Mouse (Mus musculus) forebrain, embryonic 15.5 days (tissue): ENCODE data around the gene Usp38. TPM values are rescaled to one million over a fixed set of nuclear protein-coding genes. Genes with fewer than 3 reads are reported as not detected.
"Not testable (repeated sequence)": the region's sequence is repeated elsewhere in the genome, so short reads cannot be mapped to it uniquely, and the experiment has no call there.

Source experiments
- ATAC-seq: fragments of 200-750 bp; cut with Nextera tagmentation; replicated peaks from 2 replicates; pipeline ENCODE4 v1.8.0; 2017; ENCODE audit warnings: mild to moderate bottlenecking, moderate TSS enrichment, moderate library complexity
- H3K27ac ChIP-seq: fragments of 300-500 bp; sonication (generic); replicated peaks from 2 replicates; pipeline ENCODE4 v1.5.1; 2015; ENCODE audit warnings: mild to moderate bottlenecking, inconsistent platforms
- H3K27me3 ChIP-seq: fragments of 300-500 bp; sonication (generic); 2 replicates; pipeline ENCODE4 v1.6.1; 2015; ENCODE audit warnings: inconsistent platforms
- H3K36me3 ChIP-seq: fragments of 300-500 bp; sonication (generic); 2 replicates; pipeline ENCODE4 v1.6.1; 2015; ENCODE audit warnings: mild to moderate bottlenecking, inconsistent platforms
- H3K4me1 ChIP-seq: fragments of 300-500 bp; sonication (generic); 2 replicates; pipeline ENCODE4 v1.6.1; 2015; ENCODE audit warnings: inconsistent platforms
- H3K4me2 ChIP-seq: fragments of 300-500 bp; sonication (generic); replicated peaks from 2 replicates; pipeline ENCODE4 v1.6.1; 2015; ENCODE audit warnings: mild to moderate bottlenecking, inconsistent platforms
- H3K4me3 ChIP-seq: fragments of 300-500 bp; sonication (generic); 2 replicates; pipeline ENCODE4 v1.5.1; 2015; ENCODE audit warnings: mild to moderate bottlenecking, inconsistent platforms
- H3K9ac ChIP-seq: fragments of 300-500 bp; sonication (generic); replicated peaks from 2 replicates; pipeline ENCODE4 v1.6.1; 2015; ENCODE audit warnings: mild to moderate bottlenecking, inconsistent platforms
- H3K9me3 ChIP-seq: fragments of 300-500 bp; sonication (generic); 2 replicates; pipeline ENCODE4 v1.6.1; 2016; ENCODE audit warnings: inconsistent platforms
- WGBS: fragments of 180-500 bp; shearing (Covaris S2); methylation state at CpG from one replicate; pipeline ENCODE4 v1.1.7; 2015; ENCODE audit warnings: mixed read lengths; 5-methylcytosine and 5-hydroxymethylcytosine counted together
- polyA plus RNA-seq: library from polyadenylated mRNA; unstranded; fragments of >200 nt; fragmentation: Nextera tagmentation; extraction: Ambion mirVana; gene quantifications from 2 replicates; pipeline ENCODE4 v1.2.1, GENCODE M21; 2015

Usp38 gene
- 21.7 and 23.1 TPM in 2 replicates for polyA plus RNA-seq

GRCm38 (mm10) chr8:81014789-81015699 is at the start of gene Usp38:
Usp38 (minus strand) TSS chr8:81014928.
- WGBS, result 3% methylated on average over 56 of the region's 57 CpGs
- Histone ChIP-seq H3K9ac (peak within 1 kb of the TSS; percentile 70), H3K4me1 (peaks cover 42% of the 10 kb centered on the region), H3K9me3 (no peaks in the 10 kb centered on the region), H3K4me3 (peak within 1 kb of the TSS; percentile 70), H3K36me3 (peaks cover 2% of the 10 kb centered on the region; the same call in 1 of the 2 replicates), H3K4me2 (peak within 1 kb of the TSS; percentile 88), H3K27me3 (no peaks in the 10 kb centered on the region), H3K27ac (peak within 1 kb of the TSS; percentile 88)
- peak; percentile 99 for ATAC-seq

- Histone ChIP-seq H3K36me3 (no peaks in the 10 kb centered on the region), H3K9ac (no peak overlapping the region), H3K9me3 (no peaks in the 10 kb centered on the region), H3K4me2 (no peak overlapping the region), H3K4me1 (no peaks in the 10 kb centered on the region), H3K4me3 (no peak overlapping the region), H3K27me3 (no peaks in the 10 kb centered on the region), H3K27ac (no peak overlapping the region)
- WGBS, result 78% methylated on average over 3 of the region's 3 CpGs
- ATAC-seq, result no peak
These were observed 47.8 kb upstream of the Usp38 start for GRCm38 (mm10) chr8:81062566-81062965.

- H3K9me3 ChIP-seq, result no peaks in the 10 kb centered on the region
- H3K9ac ChIP-seq, result no peak overlapping the region
- ATAC-seq, result peak; percentile 64
- no peaks in the 10 kb centered on the region for H3K36me3 ChIP-seq
- H3K4me3 ChIP-seq, result no peak overlapping the region
- H3K4me1 ChIP-seq, result no peaks in the 10 kb centered on the region
- WGBS, result 46% methylated on average over 3 of the region's 3 CpGs
- no peak overlapping the region for H3K27ac ChIP-seq
- H3K4me2 ChIP-seq, result no peak overlapping the region
- no peaks in the 10 kb centered on the region for H3K27me3 ChIP-seq
These were observed 47.2 kb upstream of the Usp38 start for GRCm38 (mm10) chr8:81061950-81062349.

GRCm38 (mm10) chr8:81044201-81044600 is 29.5 kb upstream of the Usp38 start:
- Histone ChIP-seq H3K36me3 (no peaks in the 10 kb centered on the region), H3K9me3 (no peaks in the 10 kb centered on the region), H3K27ac (no peak overlapping the region), H3K4me1 (no peaks in the 10 kb centered on the region), H3K9ac (no peak overlapping the region), H3K27me3 (no peaks in the 10 kb centered on the region), H3K4me3 (no peak overlapping the region), H3K4me2 (no peak overlapping the region)
- ATAC-seq, result no peak
- WGBS, result 38% methylated on average over 3 of the region's 3 CpGs

GRCm38 (mm10) chr8:81027991-81028390 is 13.3 kb upstream of the Usp38 start:
- H3K4me1 ChIP-seq, result no peaks in the 10 kb centered on the region
- H3K9me3 ChIP-seq, result peaks cover 3% of the 10 kb centered on the region; the same call in 1 of the 2 replicates
- no peaks in the 10 kb centered on the region for H3K27me3 ChIP-seq
- H3K4me2 ChIP-seq, result no peak overlapping the region
- no peak overlapping the region for H3K4me3 ChIP-seq
- H3K36me3 ChIP-seq, result no peaks in the 10 kb centered on the region
- no peak overlapping the region for H3K27ac ChIP-seq
- no peak overlapping the region for H3K9ac ChIP-seq
- WGBS, result 39% methylated on average over 2 of the region's 2 CpGs
- peak; percentile 57; the same call in 1 of the 2 replicates for ATAC-seq

- not testable (repeated sequence) for H3K4me3 ChIP-seq, ATAC-seq, H3K27ac ChIP-seq, H3K4me2 ChIP-seq, H3K27me3 ChIP-seq, H3K36me3 ChIP-seq, H3K9ac ChIP-seq, H3K9me3 ChIP-seq
- WGBS, result 93% methylated on average over 8 of the region's 8 CpGs
- H3K4me1 ChIP-seq, result peaks cover 22% of the 10 kb centered on the region
These were observed 2.8 kb upstream of the Usp38 start for GRCm38 (mm10) chr8:81017548-81017947.

- no peak; the same call in 1 of the 2 replicates for ATAC-seq
- Histone ChIP-seq H3K9ac (peak overlapping the region; percentile 70), H3K4me1 (peaks cover 42% of the 10 kb centered on the region), H3K27me3 (no peaks in the 10 kb centered on the region), H3K36me3 (peaks cover 5% of the 10 kb centered on the region; the same call in 1 of the 2 replicates), H3K27ac (peak overlapping the region; percentile 67; the same call in 1 of the 2 replicates), H3K4me2 (peak overlapping the region; percentile 88), H3K9me3 (no peaks in the 10 kb centered on the region), H3K4me3 (peak overlapping the region; percentile 70)
- 5% methylated on average over 45 of the region's 45 CpGs for WGBS
These were observed 757 bp downstream of the Usp38 start for GRCm38 (mm10) chr8:81013811-81014530.

- H3K27ac ChIP-seq, result no peak overlapping the region
- no peaks in the 10 kb centered on the region for H3K9me3 ChIP-seq
- peaks cover 9% of the 10 kb centered on the region; the same call in 1 of the 2 replicates for H3K36me3 ChIP-seq
- H3K27me3 ChIP-seq, result no peaks in the 10 kb centered on the region
- peak overlapping the region; percentile 70 for H3K4me3 ChIP-seq
- 82% methylated on average over 2 of the region's 2 CpGs for WGBS
- no peak for ATAC-seq
- peak overlapping the region; percentile 70 for H3K9ac ChIP-seq
- H3K4me2 ChIP-seq, result peak overlapping the region; percentile 88
- H3K4me1 ChIP-seq, result peaks cover 42% of the 10 kb centered on the region
These were observed 2.0 kb downstream of the Usp38 start for GRCm38 (mm10) chr8:81012699-81013098.

GRCm38 (mm10) chr8:81012031-81012560 is 2.6 kb downstream of the Usp38 start:
- no peak for ATAC-seq
- Histone ChIP-seq H3K4me1 (peaks cover 42% of the 10 kb centered on the region), H3K4me3 (no peak overlapping the region), H3K9me3 (no peaks in the 10 kb centered on the region), H3K27ac (no peak overlapping the region), H3K36me3 (peaks cover 12% of the 10 kb centered on the region; the same call in 1 of the 2 replicates), H3K9ac (no peak overlapping the region), H3K27me3 (no peaks in the 10 kb centered on the region), H3K4me2 (peak overlapping the region; percentile 30)
- 91% methylated on average over 4 of the region's 4 CpGs for WGBS

- Histone ChIP-seq H3K27ac (no peak overlapping the region), H3K27me3 (no peaks in the 10 kb centered on the region), H3K9ac (no peak overlapping the region), H3K4me2 (no peak overlapping the region), H3K4me3 (no peak overlapping the region), H3K4me1 (peaks cover 36% of the 10 kb centered on the region), H3K36me3 (peaks cover 17% of the 10 kb centered on the region), H3K9me3 (no peaks in the 10 kb centered on the region)
- WGBS, result 91% methylated on average over 5 of the region's 5 CpGs
- no peak for ATAC-seq
These were observed 4.3 kb downstream of the Usp38 start for GRCm38 (mm10) chr8:81010386-81010785.

- no peak for ATAC-seq
These were observed 9.6 kb downstream of the Usp38 start for GRCm38 (mm10) chr8:81005114-81005513.

GRCm38 (mm10) chr8:80996632-80997031 is 18.1 kb downstream of the Usp38 start:
- Histone ChIP-seq H3K4me1 (no peaks in the 10 kb centered on the region), H3K9ac (no peak overlapping the region), H3K27ac (no peak overlapping the region), H3K4me2 (no peak overlapping the region), H3K27me3 (no peaks in the 10 kb centered on the region), H3K36me3 (peaks cover 65% of the 10 kb centered on the region), H3K9me3 (no peaks in the 10 kb centered on the region), H3K4me3 (no peak overlapping the region)
- ATAC-seq, result no peak
- 11% methylated on average over 1 of the region's 1 CpGs for WGBS

More at GRCm38 (mm10) chr8:81005114-81005513, 9.6 kb downstream of the Usp38 start:
- Histone ChIP-seq H3K27me3 (no peaks in the 10 kb centered on the region), H3K4me3 (no peak overlapping the region), H3K4me2 (no peak overlapping the region), H3K9me3 (no peaks in the 10 kb centered on the region), H3K27ac (no peak overlapping the region), H3K36me3 (peaks cover 47% of the 10 kb centered on the region), H3K9ac (no peak overlapping the region), H3K4me1 (peaks cover 1% of the 10 kb centered on the region; the same call in 1 of the 2 replicates)
- 75% methylated on average over 1 of the region's 1 CpGs for WGBS
